Mouse (Mus musculus): ENCODE measurements at regions not wholly inside any gene's neighbourhood (a gene's known extent, or its start where the extent isn't known, plus 50 kb on each side); places are given as distances from the start of the nearest gene placed in this dataset.

- no peak for DNase-seq (ENCODE audit: low read depth, low spot score)
Observed at GRCm38 (mm10) chr10:14231464-14231863, 265.6 kb downstream of the Hivep2 start.

GRCm38 (mm10) chr10:14217284-14217683 lies 251.4 kb downstream of the Hivep2 start:
- DNase-seq (ENCODE audit: low read depth, low spot score): no peak

- DNase-seq (ENCODE audit: low read depth, low spot score): no peak
Observed at GRCm38 (mm10) chr10:14216191-14216992, 250.5 kb downstream of the Hivep2 start.

GRCm38 (mm10) chr10:14215512-14215911 lies 249.6 kb downstream of the Hivep2 start:
- DNase-seq (ENCODE audit: low read depth, low spot score): no peak

- DNase-seq (ENCODE audit: low read depth, low spot score): no peak
Observed at GRCm38 (mm10) chr10:14213536-14213935, 247.7 kb downstream of the Hivep2 start.

- no peak for DNase-seq (ENCODE audit: low read depth, low spot score)
Observed at GRCm38 (mm10) chr10:14211926-14212325, 246.1 kb downstream of the Hivep2 start.

- no peak for DNase-seq (ENCODE audit: low read depth, low spot score)
Observed at GRCm38 (mm10) chr10:14211481-14211880, 245.6 kb downstream of the Hivep2 start.

- DNase-seq (ENCODE audit: low read depth, low spot score): no peak
Observed at GRCm38 (mm10) chr10:14210445-14210844, 244.6 kb downstream of the Hivep2 start.

GRCm38 (mm10) chr10:14210045-14210444 lies 244.2 kb downstream of the Hivep2 start:
- DNase-seq (ENCODE audit: low read depth, low spot score): no peak

- no peak for DNase-seq (ENCODE audit: low read depth, low spot score)
Observed at GRCm38 (mm10) chr10:14208206-14208605, 242.3 kb downstream of the Hivep2 start.

- no peak for DNase-seq (ENCODE audit: low read depth, low spot score)
Observed at GRCm38 (mm10) chr10:14207616-14208015, 241.7 kb downstream of the Hivep2 start.

GRCm38 (mm10) chr10:14207051-14207570 lies 241.2 kb downstream of the Hivep2 start:
- DNase-seq (ENCODE audit: low read depth, low spot score): no peak
